Mouse (Mus musculus): ENCODE results near the gene Ctsr.
"Not testable (repeated sequence)": the region's sequence is repeated elsewhere in the genome, so short reads cannot be mapped to it uniquely, and the experiment has no call there.

The Ctsr gene

DNA sequence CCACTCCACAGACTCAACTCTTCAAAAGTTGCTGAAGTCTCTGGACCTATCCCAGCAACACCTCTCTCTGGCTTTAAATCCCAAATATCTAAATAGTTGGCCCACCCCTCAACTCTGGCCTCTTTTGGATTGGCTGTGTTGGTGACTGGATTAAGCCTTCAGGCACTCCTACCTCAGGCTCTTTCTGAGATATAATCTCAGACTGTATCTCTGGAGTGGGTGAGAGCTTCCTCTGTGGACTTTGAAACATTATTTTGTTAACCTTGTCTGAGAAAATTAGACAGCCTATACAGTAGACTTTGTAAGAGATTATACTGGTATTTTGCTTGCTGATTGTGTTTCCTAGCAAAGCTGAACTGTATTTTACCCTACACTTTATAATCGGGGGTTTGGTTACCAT lies at the start of gene Ctsr:
TSS of gene Ctsr (minus strand) at position 101 of the 400 bp plus-strand sequence.
- no peak for DNase-seq

DNA sequence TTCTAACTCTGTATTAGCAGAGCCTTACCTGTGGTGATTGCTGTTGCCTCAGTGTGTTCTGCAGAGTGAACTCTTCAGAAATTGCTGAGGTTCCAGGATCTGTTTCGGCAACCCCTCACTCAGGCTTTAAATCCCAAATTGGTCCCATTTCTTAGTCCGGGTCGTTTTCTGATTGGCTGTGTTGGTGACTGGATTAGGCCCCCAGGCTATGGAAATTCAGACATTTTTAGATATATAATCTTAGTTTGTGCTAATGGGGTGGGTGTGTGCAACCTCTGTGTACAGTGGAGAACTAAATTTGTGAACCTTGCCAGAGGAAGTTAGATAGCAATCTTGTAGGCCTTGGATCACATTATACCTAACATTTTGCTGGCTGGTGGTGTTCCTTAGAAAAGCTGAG lies 39.3 kb upstream of the Ctsr start, which contains the start of gene Cts6:
TSS of gene Cts6 (minus strand) at position 101 of the 400 bp plus-strand sequence.
- DNase-seq = no peak

DNA sequence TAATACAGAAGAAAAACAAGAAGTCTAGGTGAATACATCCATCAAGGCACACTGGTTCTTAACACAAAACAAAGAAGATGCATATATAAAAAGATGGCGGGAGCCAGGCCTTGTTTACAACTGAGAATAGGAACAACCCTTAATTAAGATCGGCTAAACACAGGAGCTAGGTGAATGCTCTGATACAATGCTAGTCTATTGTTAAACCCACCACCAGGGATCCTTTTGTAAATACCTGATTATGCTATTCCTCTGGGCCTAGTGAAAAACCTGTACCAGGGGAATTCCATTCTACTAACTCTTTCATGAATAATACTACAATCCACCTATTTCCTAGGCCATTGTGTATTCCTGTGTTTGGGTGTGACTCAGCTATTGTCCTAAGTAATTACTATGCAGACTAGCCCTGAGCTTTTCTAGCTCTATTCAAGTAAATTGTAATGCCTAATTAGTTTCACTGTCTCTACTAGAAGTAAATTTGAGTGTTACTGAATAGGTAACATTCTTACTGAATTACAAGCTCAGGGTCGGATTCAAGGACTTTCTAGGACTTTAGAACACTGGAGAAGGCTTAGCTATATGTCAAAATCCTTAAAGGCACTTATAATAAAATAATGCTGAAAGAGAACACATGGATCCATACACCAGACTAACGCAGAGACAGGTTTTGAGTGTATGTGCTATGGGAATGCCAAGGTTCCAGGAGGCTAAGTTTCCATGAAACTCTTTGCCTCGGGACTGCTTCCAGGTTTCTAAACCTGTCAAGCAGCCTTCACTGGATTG lies 21.3 kb upstream of the Ctsr start:
- DNase-seq = not testable (repeated sequence)

DNA sequence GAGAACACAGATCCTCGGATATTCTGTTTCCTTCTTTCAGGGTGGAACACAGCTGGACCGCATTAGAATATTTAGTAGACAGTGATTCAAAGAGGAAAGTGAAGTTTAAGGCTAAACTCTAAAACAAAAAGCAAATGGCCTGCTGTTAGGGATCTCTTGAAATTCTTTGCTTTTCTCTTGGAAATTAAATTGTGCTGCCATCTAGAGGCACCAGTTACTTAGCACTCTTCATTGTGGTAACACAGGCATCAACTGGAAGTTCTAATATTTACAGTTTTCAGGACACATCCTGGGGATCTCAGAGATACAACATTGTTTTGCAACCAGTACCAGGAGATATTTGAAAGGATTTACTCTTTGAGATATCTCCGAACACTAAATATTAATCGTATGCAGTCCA lies 566 bp upstream of the Ctsr start:
- no peak for DNase-seq
